Mouse (Mus musculus) lung, embryonic 16.5 days (tissue): ENCODE data around the gene Fcrla. TPM values are rescaled to one million over a fixed set of nuclear protein-coding genes. Genes with fewer than 3 reads are reported as not detected.
A peak's percentile ranks its signal among the peaks of the same experiment; 100 is the strongest.

Source experiments
- ATAC-seq: fragments of 200-750 bp; cut with Nextera tagmentation; 2 replicates; pipeline ENCODE4 v1.8.0; 2017; ENCODE audit warnings: low read depth, mild to moderate bottlenecking, moderate library complexity
- H3K27ac ChIP-seq: fragments of 300-500 bp; sonication (generic); 2 replicates; pipeline ENCODE4 v1.5.1; 2014; ENCODE audit warnings: mild to moderate bottlenecking, control low read depth, low read length
- H3K27me3 ChIP-seq: fragments of 300-500 bp; sonication (generic); 2 replicates; pipeline ENCODE4 v1.6.1; 2014; ENCODE audit warnings: low read depth, low read length, mixed read lengths; ENCODE audit not compliant: control insufficient read depth, insufficient read depth
- H3K36me3 ChIP-seq: fragments of 300-500 bp; sonication (generic); 2 replicates; pipeline ENCODE4 v1.6.1; 2014; ENCODE audit warnings: low read length; ENCODE audit not compliant: control insufficient read depth, insufficient read depth
- H3K4me1 ChIP-seq: fragments of 300-500 bp; sonication (generic); replicated peaks from 2 replicates; pipeline ENCODE4 v1.6.1; 2014; ENCODE audit warnings: low read length, mixed read lengths; ENCODE audit not compliant: control insufficient read depth, insufficient read depth
- H3K4me2 ChIP-seq: fragments of 300-500 bp; sonication (generic); 2 replicates; pipeline ENCODE4 v1.6.1; 2014; ENCODE audit warnings: low read depth, low read length, control low read depth
- H3K4me3 ChIP-seq: fragments of 300-500 bp; sonication (generic); 2 replicates; pipeline ENCODE4 v1.5.1; 2014; ENCODE audit warnings: mild to moderate bottlenecking, low read length, control low read depth
- H3K9ac ChIP-seq: fragments of 300-500 bp; sonication (generic); 2 replicates; pipeline ENCODE4 v1.6.1; 2014; ENCODE audit warnings: low read length, control low read depth
- H3K9me3 ChIP-seq: fragments of 300-500 bp; sonication (generic); 2 replicates; pipeline ENCODE4 v1.6.1; 2016; ENCODE audit warnings: low read length; ENCODE audit not compliant: control insufficient read depth
- WGBS: fragments of 180-500 bp; shearing (Covaris S2); extraction: QIAGEN DNeasy Blood & Tissue Kit; methylation state at CpG from one replicate; pipeline ENCODE4 v1.1.7; 2014; 5-methylcytosine and 5-hydroxymethylcytosine counted together
- polyA plus RNA-seq: library from polyadenylated mRNA; unstranded; fragments of >200 nt; fragmentation: Nextera tagmentation; extraction: Ambion mirVana; gene quantifications from 2 replicates; pipeline ENCODE4 v1.2.1, GENCODE M21; 2015

The Fcrla gene
- polyA plus RNA-seq, 1 experiment from 2014 or later = not detected

GRCm38 (mm10) chr1:170912891-170913615 is 14.3 kb downstream of the Fcrla start, which contains the start of gene Fcrlb:
Gene Fcrlb (minus strand): TSS chr1:170912941.
- H3K4me1 ChIP-seq = peaks cover 4% of the 10 kb centered on the region; the same call in 1 of the 2 replicates
- WGBS = 61% methylated on average over 5 of the region's 5 CpGs
- H3K36me3 ChIP-seq = no peaks in the 10 kb centered on the region
- H3K9me3 ChIP-seq = no peaks in the 10 kb centered on the region
- ATAC-seq = no peak
- no peak within 1 kb of the TSS for H3K4me2 ChIP-seq
- no peak within 1 kb of the TSS for H3K9ac ChIP-seq
- H3K27me3 ChIP-seq = peaks cover 17% of the 10 kb centered on the region
- H3K4me3 ChIP-seq = no peak within 1 kb of the TSS
- H3K27ac ChIP-seq = no peak within 1 kb of the TSS

GRCm38 (mm10) chr1:170911907-170912660 is 15.3 kb downstream of the Fcrla start:
- Histone ChIP-seq H3K9me3 (no peaks in the 10 kb centered on the region), H3K27me3 (peaks cover 26% of the 10 kb centered on the region), H3K4me3 (no peak overlapping the region), H3K9ac (no peak overlapping the region), H3K4me1 (peaks cover 13% of the 10 kb centered on the region), H3K36me3 (no peaks in the 10 kb centered on the region), H3K27ac (no peak overlapping the region), H3K4me2 (no peak overlapping the region)
- no peak for ATAC-seq
- 74% methylated on average over 11 of the region's 11 CpGs for WGBS

GRCm38 (mm10) chr1:170908341-170908740 is 19.0 kb downstream of the Fcrla start:
- H3K36me3 ChIP-seq = no peaks in the 10 kb centered on the region
- peaks cover 36% of the 10 kb centered on the region for H3K27me3 ChIP-seq
- peak overlapping the region; percentile 54 for H3K4me3 ChIP-seq
- H3K9me3 ChIP-seq = no peaks in the 10 kb centered on the region
- 11% methylated on average over 21 of the region's 21 CpGs for WGBS
- H3K4me2 ChIP-seq = peak overlapping the region; percentile 61
- no peak overlapping the region for H3K9ac ChIP-seq
- peaks cover 13% of the 10 kb centered on the region for H3K4me1 ChIP-seq
- no peak; the same call in 1 of the 2 replicates for ATAC-seq
- no peak overlapping the region for H3K27ac ChIP-seq

GRCm38 (mm10) chr1:170907456-170908191 is 19.8 kb downstream of the Fcrla start:
- WGBS = under 1% methylated on average over 71 of the region's 71 CpGs
- peaks cover 36% of the 10 kb centered on the region for H3K27me3 ChIP-seq
- no peaks in the 10 kb centered on the region for H3K9me3 ChIP-seq
- H3K9ac ChIP-seq = peak overlapping the region; percentile 44; the same call in 1 of the 2 replicates
- H3K4me1 ChIP-seq = peaks cover 13% of the 10 kb centered on the region
- peak overlapping the region; percentile 61 for H3K4me2 ChIP-seq
- no peak overlapping the region for H3K27ac ChIP-seq
- ATAC-seq = peak; percentile 72
- H3K4me3 ChIP-seq = peak overlapping the region; percentile 54
- H3K36me3 ChIP-seq = no peaks in the 10 kb centered on the region

GRCm38 (mm10) chr1:170907111-170907455 is 20.3 kb downstream of the Fcrla start:
- Histone ChIP-seq H3K4me3 (peak overlapping the region; percentile 54), H3K27me3 (peaks cover 36% of the 10 kb centered on the region), H3K27ac (no peak overlapping the region), H3K4me2 (peak overlapping the region; percentile 61), H3K36me3 (no peaks in the 10 kb centered on the region), H3K4me1 (peaks cover 13% of the 10 kb centered on the region), H3K9me3 (no peaks in the 10 kb centered on the region), H3K9ac (0 out of 2 replicates have a peak overlapping the region, but pooled peaks have one; percentile 11)
- 23% methylated on average over 11 of the region's 11 CpGs for WGBS
- no peak for ATAC-seq

GRCm38 (mm10) chr1:170903485-170903884 is 23.9 kb downstream of the Fcrla start:
- Histone ChIP-seq H3K9me3 (no peaks in the 10 kb centered on the region), H3K36me3 (no peaks in the 10 kb centered on the region), H3K4me1 (peaks cover 12% of the 10 kb centered on the region), H3K9ac (no peak overlapping the region), H3K27me3 (peaks cover 28% of the 10 kb centered on the region), H3K4me2 (no peak overlapping the region), H3K4me3 (no peak overlapping the region), H3K27ac (no peak overlapping the region)
- ATAC-seq = no peak
- WGBS = 29% methylated on average over 5 of the region's 5 CpGs

GRCm38 (mm10) chr1:170901536-170902238 is 25.7 kb downstream of the Fcrla start:
- 0 out of 2 replicates have a peak, but pooled peaks have one; percentile 52 for ATAC-seq
- no peak overlapping the region for H3K4me3 ChIP-seq
- no peaks in the 10 kb centered on the region for H3K9me3 ChIP-seq
- no peak overlapping the region for H3K27ac ChIP-seq
- H3K4me2 ChIP-seq = peak overlapping the region; percentile 26; the same call in 1 of the 2 replicates
- H3K27me3 ChIP-seq = peaks cover 14% of the 10 kb centered on the region
- H3K9ac ChIP-seq = no peak overlapping the region
- H3K36me3 ChIP-seq = no peaks in the 10 kb centered on the region
- H3K4me1 ChIP-seq = no peaks in the 10 kb centered on the region
- WGBS = 29% methylated on average over 10 of the region's 10 CpGs

GRCm38 (mm10) chr1:170900799-170901467 is 26.4 kb downstream of the Fcrla start:
- Histone ChIP-seq H3K27ac (no peak overlapping the region), H3K27me3 (peaks cover 7% of the 10 kb centered on the region; the same call in 1 of the 2 replicates), H3K36me3 (no peaks in the 10 kb centered on the region), H3K9ac (no peak overlapping the region), H3K4me3 (no peak overlapping the region), H3K4me2 (no peak overlapping the region), H3K9me3 (no peaks in the 10 kb centered on the region), H3K4me1 (no peaks in the 10 kb centered on the region)
- 29% methylated on average over 10 of the region's 10 CpGs for WGBS
- ATAC-seq = no peak
